Mouse (Mus musculus): Measurements from ENCODE around the gene Ccdc91. TPM values are rescaled to one million over a fixed set of nuclear protein-coding genes. Genes with fewer than 3 reads are reported as not detected.

The Ccdc91 gene
- total RNA-seq (2014; rRNA removed) (36.2 and 37.9 TPM in 2 replicates), polyA plus RNA-seq (2015; fragmentation: Nextera tagmentation; extraction: Ambion mirVana) (32.0 and 36.4 TPM in 2 replicates)

DNA sequence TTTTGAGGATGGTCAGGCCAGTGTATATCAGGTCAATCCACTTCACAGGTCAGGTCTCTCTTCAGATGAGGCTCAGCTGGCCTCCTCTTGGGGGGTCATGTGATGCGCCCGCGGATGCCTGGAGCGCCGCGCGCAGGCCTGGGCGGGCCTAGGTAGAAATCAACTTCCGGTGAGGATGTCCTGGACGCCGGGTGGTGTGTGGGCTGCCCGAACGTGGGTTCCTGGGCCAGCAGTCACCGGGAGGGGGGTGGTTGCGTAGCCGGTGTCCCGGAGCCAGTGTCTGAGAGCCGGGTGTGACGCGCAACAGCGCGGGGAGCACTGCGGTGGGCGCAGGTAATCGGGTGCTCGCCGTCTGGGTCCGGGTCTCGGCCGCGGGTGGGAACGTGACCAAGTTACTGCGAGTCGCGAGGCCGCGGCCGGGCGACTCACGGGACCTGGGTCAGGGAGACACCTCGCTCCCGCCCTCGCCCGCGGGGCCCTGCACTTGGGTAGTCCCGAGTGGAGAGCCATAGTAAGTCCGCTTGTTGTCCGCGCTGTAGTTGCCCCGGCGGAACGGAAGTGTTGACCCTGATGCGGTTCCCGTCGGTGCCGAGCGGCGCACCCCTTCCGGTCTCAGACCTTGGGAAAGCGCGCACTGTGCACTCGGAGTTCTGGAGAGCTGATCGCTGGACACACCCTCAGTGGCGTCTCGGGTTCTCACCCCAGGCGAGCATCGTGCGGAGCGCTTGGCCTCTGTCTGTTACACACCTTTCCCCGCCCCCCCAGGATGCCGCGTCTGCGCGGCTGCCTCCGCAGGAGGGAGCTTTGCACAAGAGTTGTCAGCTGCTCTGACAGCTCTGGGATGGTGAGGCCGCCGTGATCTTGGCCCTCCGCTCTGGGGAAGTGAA is at the start of gene Ccdc91:
Gene Ccdc91 (plus strand): TSS at position 102 of the 887 bp plus-strand sequence.
- peak within 1 kb of the TSS; percentile 82 for H3K9ac ChIP-seq
- no peaks in the 10 kb centered on the region for H3K36me3 ChIP-seq (ENCODE audit: insufficient read depth)
- DNase-seq (peak; percentile 92), ATAC-seq (peak; percentile 97)
- TF ChIP-seq CTCF (IDR thresholded peaks at IDR 0.05; ENCODE audit: low read depth): peak; percentile 44
- H3K4me3 ChIP-seq (ENCODE audit: low read depth, low read length): peak within 1 kb of the TSS; percentile 77
- peak within 1 kb of the TSS; percentile 78 for H3K27ac ChIP-seq (ENCODE audit: low read depth, low read length)
- WGBS: 2% methylated on average over 78 of the region's 78 CpGs
- no peaks in the 10 kb centered on the region for H3K9me3 ChIP-seq (ENCODE audit: low read length)
- peak within 1 kb of the TSS; percentile 87 for H3K4me2 ChIP-seq (ENCODE audit: low read depth)
- peaks cover 8% of the 10 kb centered on the region for H3K4me1 ChIP-seq (ENCODE audit: insufficient read depth)
- H3K27me3 ChIP-seq (ENCODE audit: insufficient read depth, low read length): no peaks in the 10 kb centered on the region

DNA sequence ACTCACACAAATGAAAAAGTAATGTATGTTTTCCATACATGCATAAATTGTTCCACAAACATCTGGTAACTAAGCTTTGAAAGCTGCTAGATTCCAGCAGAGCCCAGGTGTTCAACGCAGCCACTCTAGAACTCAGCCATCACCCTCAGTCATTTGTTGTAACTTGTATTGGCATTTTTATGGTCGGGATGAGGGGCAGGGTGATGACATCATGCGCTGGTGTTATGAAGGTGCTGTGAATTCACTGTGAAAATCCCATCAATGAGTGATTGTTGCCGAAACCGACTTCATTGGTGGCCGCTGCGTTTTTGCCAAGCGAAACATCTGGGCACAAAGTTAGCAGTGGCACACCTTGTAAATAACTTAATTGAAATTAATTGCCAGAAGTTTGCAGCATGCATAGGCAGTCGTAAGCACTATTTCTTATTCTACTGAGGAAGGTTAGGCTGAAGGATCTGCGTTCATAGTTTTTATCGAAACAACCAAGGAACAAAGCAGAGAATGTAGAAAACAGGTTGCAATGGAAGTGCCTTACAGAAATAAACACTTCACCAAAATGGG is 48.6 kb upstream of the Ccdc91 start:
- no peaks in the 10 kb centered on the region for H3K36me3 ChIP-seq (ENCODE audit: insufficient read depth)
- H3K4me2 ChIP-seq (ENCODE audit: low read depth): no peak overlapping the region
- H3K27me3 ChIP-seq (ENCODE audit: insufficient read depth, low read length): no peaks in the 10 kb centered on the region
- WGBS: 90% methylated on average over 11 of the region's 11 CpGs
- no peaks in the 10 kb centered on the region for H3K4me1 ChIP-seq (ENCODE audit: insufficient read depth)
- no peak overlapping the region for H3K9ac ChIP-seq
- TF ChIP-seq CTCF (IDR thresholded peaks at IDR 0.05; ENCODE audit: low read depth): no peak
- ATAC-seq (no peak), DNase-seq (no peak)
- H3K27ac ChIP-seq (ENCODE audit: low read depth, low read length): no peak overlapping the region
- H3K9me3 ChIP-seq (ENCODE audit: low read length): no peaks in the 10 kb centered on the region
- H3K4me3 ChIP-seq (ENCODE audit: low read depth, low read length): no peak overlapping the region

- no peak overlapping the region for H3K4me3 ChIP-seq (ENCODE audit: low read depth, low read length)
- no peaks in the 10 kb centered on the region for H3K4me1 ChIP-seq (ENCODE audit: insufficient read depth)
- no peak for TF ChIP-seq CTCF (IDR thresholded peaks at IDR 0.05; ENCODE audit: low read depth)
- no peaks in the 10 kb centered on the region for H3K9me3 ChIP-seq (ENCODE audit: low read length)
- H3K4me2 ChIP-seq (ENCODE audit: low read depth): no peak overlapping the region
- DNase-seq: no peak
- H3K27me3 ChIP-seq (ENCODE audit: insufficient read depth, low read length): no peaks in the 10 kb centered on the region
- 84% methylated on average over 5 of the region's 5 CpGs for WGBS
- no peaks in the 10 kb centered on the region for H3K36me3 ChIP-seq (ENCODE audit: insufficient read depth)
- ATAC-seq: no peak
- H3K9ac ChIP-seq: no peak overlapping the region
- H3K27ac ChIP-seq (ENCODE audit: low read depth, low read length): no peak overlapping the region
These were observed 19.9 kb upstream of the Ccdc91 start for GRCm38 (mm10) chr6:147455775-147456174.

- Histone ChIP-seq H3K27ac (ENCODE audit: low read depth, low read length) (no peak overlapping the region), H3K9me3 (ENCODE audit: low read length) (no peaks in the 10 kb centered on the region), H3K4me2 (ENCODE audit: low read depth) (no peak overlapping the region), H3K9ac (no peak overlapping the region), H3K4me1 (ENCODE audit: insufficient read depth) (no peaks in the 10 kb centered on the region), H3K36me3 (ENCODE audit: insufficient read depth) (no peaks in the 10 kb centered on the region), H3K4me3 (ENCODE audit: low read depth, low read length) (no peak overlapping the region), H3K27me3 (ENCODE audit: insufficient read depth, low read length) (no peaks in the 10 kb centered on the region)
- ATAC-seq: no peak
- TF ChIP-seq CTCF (IDR thresholded peaks at IDR 0.05; ENCODE audit: low read depth): no peak
- DNase-seq: no peak
- WGBS: 88% methylated on average over 11 of the region's 11 CpGs
These were observed 16.9 kb upstream of the Ccdc91 start for GRCm38 (mm10) chr6:147458637-147459301.

DNA sequence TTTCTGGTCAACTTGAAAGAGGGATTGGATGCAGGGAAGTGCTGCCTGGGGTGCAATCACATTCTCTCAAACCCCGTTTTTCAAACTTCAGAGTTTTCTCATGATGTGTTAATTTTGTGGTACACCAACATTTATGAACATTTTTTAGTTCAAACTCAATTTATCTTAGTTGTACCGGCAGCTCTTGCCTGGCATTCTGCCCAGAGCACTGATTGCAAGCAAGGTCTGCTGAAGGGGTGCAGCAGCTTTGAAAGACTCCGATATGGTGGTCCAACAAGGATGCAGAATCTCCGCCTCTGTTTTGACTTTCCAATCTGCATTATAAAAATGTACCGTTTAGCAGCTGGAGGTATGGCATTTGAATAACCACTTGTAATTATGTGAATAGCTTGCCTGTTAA is 5.6 kb upstream of the Ccdc91 start:
- 44% methylated on average over 5 of the region's 5 CpGs for WGBS
- ATAC-seq: no peak
- no peaks in the 10 kb centered on the region for H3K27me3 ChIP-seq (ENCODE audit: insufficient read depth, low read length)
- no peak overlapping the region for H3K4me3 ChIP-seq (ENCODE audit: low read depth, low read length)
- no peak overlapping the region for H3K9ac ChIP-seq
- DNase-seq: no peak
- H3K9me3 ChIP-seq (ENCODE audit: low read length): no peaks in the 10 kb centered on the region
- H3K27ac ChIP-seq (ENCODE audit: low read depth, low read length): no peak overlapping the region
- no peak for TF ChIP-seq CTCF (IDR thresholded peaks at IDR 0.05; ENCODE audit: low read depth)
- no peaks in the 10 kb centered on the region for H3K36me3 ChIP-seq (ENCODE audit: insufficient read depth)
- no peaks in the 10 kb centered on the region for H3K4me1 ChIP-seq (ENCODE audit: insufficient read depth)
- no peak overlapping the region for H3K4me2 ChIP-seq (ENCODE audit: low read depth)

- Histone ChIP-seq H3K4me3 (ENCODE audit: low read depth, low read length) (no peak overlapping the region), H3K27ac (ENCODE audit: low read depth, low read length) (no peak overlapping the region), H3K36me3 (ENCODE audit: insufficient read depth) (no peaks in the 10 kb centered on the region), H3K9me3 (ENCODE audit: low read length) (no peaks in the 10 kb centered on the region), H3K4me1 (ENCODE audit: insufficient read depth) (peaks cover 4% of the 10 kb centered on the region), H3K9ac (no peak overlapping the region), H3K4me2 (ENCODE audit: low read depth) (no peak overlapping the region), H3K27me3 (ENCODE audit: insufficient read depth, low read length) (no peaks in the 10 kb centered on the region)
- 93% methylated on average over 5 of the region's 5 CpGs for WGBS
- DNase-seq (no peak), ATAC-seq (no peak)
- TF ChIP-seq CTCF (IDR thresholded peaks at IDR 0.05; ENCODE audit: low read depth): no peak
These were observed 5.5 kb downstream of the Ccdc91 start for GRCm38 (mm10) chr6:147481141-147481540.

- WGBS: 95% methylated on average over 3 of the region's 3 CpGs
- Histone ChIP-seq H3K4me3 (ENCODE audit: low read depth, low read length) (no peak overlapping the region), H3K27me3 (ENCODE audit: insufficient read depth, low read length) (no peaks in the 10 kb centered on the region), H3K36me3 (ENCODE audit: insufficient read depth) (no peaks in the 10 kb centered on the region), H3K9me3 (ENCODE audit: low read length) (no peaks in the 10 kb centered on the region), H3K4me2 (ENCODE audit: low read depth) (no peak overlapping the region), H3K4me1 (ENCODE audit: insufficient read depth) (no peaks in the 10 kb centered on the region), H3K27ac (ENCODE audit: low read depth, low read length) (no peak overlapping the region), H3K9ac (no peak overlapping the region)
- no peak for DNase-seq
- TF ChIP-seq CTCF (IDR thresholded peaks at IDR 0.05; ENCODE audit: low read depth): no peak
- no peak for ATAC-seq
These were observed 14.5 kb downstream of the Ccdc91 start for GRCm38 (mm10) chr6:147490120-147490519.

Data from forebrain, postnatal 0 days (tissue).